Mouse (Mus musculus): ENCODE data around the gene Lpp. TPM values are rescaled to one million over a fixed set of nuclear protein-coding genes. Genes with fewer than 3 reads are reported as not detected.

The Lpp gene
- polyA plus RNA-seq, 1 experiment = 6.2 TPM

DNA sequence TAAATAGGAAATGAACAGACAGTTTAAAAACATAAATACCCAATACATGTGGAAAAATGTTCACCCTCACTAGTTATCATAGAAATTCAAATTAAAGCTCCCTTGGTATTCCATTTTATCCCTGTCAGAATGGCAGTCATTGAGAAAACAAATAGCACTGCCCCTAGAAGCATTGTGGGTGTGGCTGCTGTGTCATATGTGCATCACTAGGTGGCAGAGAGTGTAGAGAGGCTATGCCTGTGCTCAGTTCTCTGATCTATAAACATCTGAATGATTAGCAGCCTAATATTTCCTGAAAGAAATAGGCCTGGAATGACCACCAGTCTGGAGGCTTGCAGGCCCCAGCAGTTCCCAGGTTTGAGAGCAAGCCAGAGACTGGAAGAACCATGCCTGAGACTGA lies 490.7 kb downstream of the Lpp start:
- Histone ChIP-seq H3K27ac (ENCODE audit: control insufficient read depth, insufficient read depth, low read depth, low read length, poor library complexity) (no peak overlapping the region), H3K4me3 (replicated peaks; ENCODE audit: control insufficient read depth, low read depth, low read length) (no peak overlapping the region)
- no peak for TF ChIP-seq CTCF (IDR thresholded peaks at IDR 0.05; ENCODE audit: control insufficient read depth, insufficient read depth, low read length)
- no peak for TF ChIP-seq POLR2A (IDR thresholded peaks at IDR 0.05; ENCODE audit: borderline replicate concordance, control insufficient read depth, low read depth, low read length)

DNA sequence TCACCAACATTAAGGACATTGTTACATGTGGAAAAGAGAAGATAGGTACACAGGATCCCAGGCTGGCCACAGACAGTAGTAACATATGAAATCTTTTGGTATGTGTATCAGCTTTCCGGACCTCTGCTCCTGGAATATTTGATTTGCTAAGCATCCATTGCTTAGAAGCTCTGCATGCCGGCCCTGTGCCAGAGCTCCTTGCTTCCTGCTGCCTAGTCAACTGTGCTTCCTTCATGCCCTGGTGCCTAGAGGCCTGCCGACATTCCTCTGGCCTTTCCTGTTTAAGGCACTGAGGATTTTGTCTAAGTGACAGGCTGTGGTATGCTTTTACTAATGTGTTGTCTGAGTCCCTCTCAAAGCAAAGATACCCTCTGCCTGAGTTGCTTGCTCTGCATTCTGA lies 493.0 kb downstream of the Lpp start:
- Histone ChIP-seq H3K4me3 (replicated peaks; ENCODE audit: control insufficient read depth, low read depth, low read length) (no peak overlapping the region), H3K4me1 (ENCODE audit: control insufficient read depth, insufficient read depth, low read length) (no peaks in the 10 kb centered on the region), H3K27ac (ENCODE audit: control insufficient read depth, insufficient read depth, low read depth, low read length, poor library complexity) (no peak overlapping the region)
- TF ChIP-seq CTCF (IDR thresholded peaks at IDR 0.05; ENCODE audit: control insufficient read depth, insufficient read depth, low read length) (no peak), POLR2A (IDR thresholded peaks at IDR 0.05; ENCODE audit: borderline replicate concordance, control insufficient read depth, low read depth, low read length) (no peak)
- 76% methylated on average over 3 of the region's 3 CpGs for WGBS

More for the DNA sequence above, 490.7 kb downstream of the Lpp start:
- H3K4me1 ChIP-seq (ENCODE audit: control insufficient read depth, insufficient read depth, low read length) = no peaks in the 10 kb centered on the region

DNA sequence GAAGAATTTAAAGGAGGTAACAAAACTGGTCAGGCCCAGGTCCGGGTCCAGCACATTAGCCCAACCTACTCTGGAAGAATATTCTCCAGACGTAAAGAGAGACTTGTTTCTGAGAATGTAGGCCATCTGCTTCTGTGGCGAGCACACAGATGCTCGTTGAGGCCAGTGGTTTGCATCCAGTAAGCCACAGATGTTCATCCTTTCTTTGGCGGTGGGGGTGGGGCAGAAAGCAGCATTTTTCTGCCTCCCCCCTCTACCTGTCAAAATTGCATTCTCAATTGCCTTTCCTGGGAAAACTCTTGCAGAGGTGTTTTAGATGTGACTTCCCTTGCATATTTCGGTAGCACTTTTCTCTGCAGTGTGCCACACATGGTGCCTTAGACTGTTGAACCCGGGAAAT lies 493.6 kb downstream of the Lpp start:
- WGBS = 35% methylated on average over 7 of the region's 7 CpGs
- no peak overlapping the region for H3K27ac ChIP-seq (ENCODE audit: control insufficient read depth, insufficient read depth, low read depth, low read length, poor library complexity)
- no peak for TF ChIP-seq CTCF (IDR thresholded peaks at IDR 0.05; ENCODE audit: control insufficient read depth, insufficient read depth, low read length)
- TF ChIP-seq POLR2A (IDR thresholded peaks at IDR 0.05; ENCODE audit: borderline replicate concordance, control insufficient read depth, low read depth, low read length) = no peak

DNA sequence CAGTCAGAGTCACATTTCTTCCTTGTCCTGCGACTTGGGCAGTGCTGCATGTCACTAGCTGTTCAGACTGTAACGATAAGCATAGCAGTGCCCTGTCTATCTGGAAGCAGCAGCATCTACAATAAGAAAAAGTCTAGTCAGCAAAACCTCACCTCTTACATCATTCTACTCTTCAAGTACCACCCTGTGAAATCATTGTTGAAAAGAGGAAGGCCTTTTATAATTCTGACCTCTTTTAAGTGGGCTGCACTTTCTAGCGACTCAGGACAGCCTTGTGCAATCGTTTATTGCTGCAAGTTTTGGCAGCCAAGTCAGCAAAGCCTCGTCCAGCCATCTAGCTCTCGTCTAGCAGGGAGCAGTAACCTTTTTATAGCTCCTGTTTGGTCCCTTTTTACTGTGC lies 498.1 kb downstream of the Lpp start:
- WGBS = 32% methylated on average over 6 of the region's 6 CpGs
- TF ChIP-seq CTCF (IDR thresholded peaks at IDR 0.05; ENCODE audit: control insufficient read depth, insufficient read depth, low read length) (no peak), POLR2A (IDR thresholded peaks at IDR 0.05; ENCODE audit: borderline replicate concordance, control insufficient read depth, low read depth, low read length) (no peak)
- H3K4me3 ChIP-seq (replicated peaks; ENCODE audit: control insufficient read depth, low read depth, low read length) = no peak overlapping the region
- H3K27ac ChIP-seq (ENCODE audit: control insufficient read depth, insufficient read depth, low read depth, low read length, poor library complexity) = no peak overlapping the region
- no peaks in the 10 kb centered on the region for H3K4me1 ChIP-seq (ENCODE audit: control insufficient read depth, insufficient read depth, low read length)

More for the DNA sequence above, 493.6 kb downstream of the Lpp start:
- Histone ChIP-seq H3K4me1 (ENCODE audit: control insufficient read depth, insufficient read depth, low read length) (no peaks in the 10 kb centered on the region), H3K4me3 (replicated peaks; ENCODE audit: control insufficient read depth, low read depth, low read length) (no peak overlapping the region)

DNA sequence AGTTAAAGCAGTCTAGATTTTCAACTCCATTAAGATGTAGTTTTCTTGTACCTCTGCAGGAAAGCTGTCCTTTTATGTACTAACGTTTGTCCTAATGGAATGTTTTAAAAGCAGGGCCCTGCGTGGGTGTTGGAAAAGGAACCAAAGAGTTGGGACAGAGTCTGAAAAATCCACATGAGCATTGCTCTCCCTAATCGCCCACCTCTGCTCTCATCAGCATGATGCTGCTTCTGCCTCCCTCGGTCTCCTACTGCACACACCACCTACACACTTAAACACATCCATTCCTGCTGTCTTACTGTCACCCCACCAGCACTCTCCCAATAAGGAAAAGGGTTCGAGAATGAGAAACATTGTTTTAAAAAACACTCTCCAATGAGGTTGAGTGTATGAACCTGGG lies 501.9 kb downstream of the Lpp start:
- WGBS = 76% methylated on average over 5 of the region's 5 CpGs
- Histone ChIP-seq H3K27ac (ENCODE audit: control insufficient read depth, insufficient read depth, low read depth, low read length, poor library complexity) (no peak overlapping the region), H3K4me3 (replicated peaks; ENCODE audit: control insufficient read depth, low read depth, low read length) (no peak overlapping the region), H3K4me1 (ENCODE audit: control insufficient read depth, insufficient read depth, low read length) (no peaks in the 10 kb centered on the region)
- TF ChIP-seq CTCF (IDR thresholded peaks at IDR 0.05; ENCODE audit: control insufficient read depth, insufficient read depth, low read length) = no peak
- TF ChIP-seq POLR2A (IDR thresholded peaks at IDR 0.05; ENCODE audit: borderline replicate concordance, control insufficient read depth, low read depth, low read length) = no peak

DNA sequence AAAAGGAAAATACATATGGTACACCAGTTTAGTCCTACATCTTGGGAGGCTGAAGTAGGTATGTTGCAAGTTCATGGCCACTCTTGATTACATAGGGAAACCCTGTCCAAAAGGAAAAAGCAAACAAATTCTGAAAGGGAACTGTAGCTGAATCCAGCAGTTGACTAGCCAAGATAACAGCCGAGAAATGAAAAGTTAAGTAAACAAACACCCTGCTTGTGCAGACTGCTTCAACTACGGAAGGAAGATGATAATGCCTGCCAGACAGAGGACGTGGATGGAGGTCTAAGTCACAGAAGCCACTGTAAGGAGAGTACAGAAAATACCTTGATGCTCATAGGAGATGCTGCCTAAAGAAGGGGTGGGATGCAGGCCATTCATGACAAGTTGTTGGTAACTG lies 504.3 kb downstream of the Lpp start:
- H3K27ac ChIP-seq (ENCODE audit: control insufficient read depth, insufficient read depth, low read depth, low read length, poor library complexity) = no peak overlapping the region
- H3K4me3 ChIP-seq (replicated peaks; ENCODE audit: control insufficient read depth, low read depth, low read length) = no peak overlapping the region
- H3K4me1 ChIP-seq (ENCODE audit: control insufficient read depth, insufficient read depth, low read length) = no peaks in the 10 kb centered on the region
- no peak for TF ChIP-seq POLR2A (IDR thresholded peaks at IDR 0.05; ENCODE audit: borderline replicate concordance, control insufficient read depth, low read depth, low read length)
- TF ChIP-seq CTCF (IDR thresholded peaks at IDR 0.05; ENCODE audit: control insufficient read depth, insufficient read depth, low read length) = no peak
- 83% methylated on average over 3 of the region's 3 CpGs for WGBS

DNA sequence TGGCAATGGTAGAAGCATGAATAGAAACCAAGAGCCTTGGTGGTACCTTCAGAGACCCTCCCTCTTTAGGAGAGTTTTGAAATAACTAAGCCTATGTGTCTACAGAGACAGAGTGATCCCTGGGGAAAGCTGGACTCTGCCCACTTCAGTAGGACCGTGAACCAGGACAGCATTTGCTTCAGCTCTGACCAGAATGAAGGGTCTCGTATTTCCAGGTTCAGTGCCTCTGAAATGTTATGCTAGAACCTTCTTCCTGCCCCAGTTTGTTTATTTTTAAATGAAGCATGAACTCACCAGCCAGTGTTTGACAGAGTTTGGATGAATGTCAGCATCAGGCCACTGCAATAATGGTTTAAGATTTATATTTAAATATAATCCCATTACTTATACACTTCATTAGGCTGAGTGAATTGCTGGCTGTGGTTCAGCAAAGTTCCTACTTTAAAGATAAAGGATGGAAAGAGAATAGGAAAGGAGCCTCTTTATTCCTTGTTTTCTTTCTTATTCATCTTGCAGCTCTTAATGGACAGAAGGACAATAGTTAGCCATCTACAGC lies 507.0 kb downstream of the Lpp start:
- TF ChIP-seq POLR2A (IDR thresholded peaks at IDR 0.05; ENCODE audit: borderline replicate concordance, control insufficient read depth, low read depth, low read length) (no peak), CTCF (IDR thresholded peaks at IDR 0.05; ENCODE audit: control insufficient read depth, insufficient read depth, low read length) (no peak)
- no peak overlapping the region for H3K4me3 ChIP-seq (replicated peaks; ENCODE audit: control insufficient read depth, low read depth, low read length)
- no peak overlapping the region for H3K27ac ChIP-seq (ENCODE audit: control insufficient read depth, insufficient read depth, low read depth, low read length, poor library complexity)
- 80% methylated on average over 2 of the region's 2 CpGs for WGBS
- no peaks in the 10 kb centered on the region for H3K4me1 ChIP-seq (ENCODE audit: control insufficient read depth, insufficient read depth, low read length)

DNA sequence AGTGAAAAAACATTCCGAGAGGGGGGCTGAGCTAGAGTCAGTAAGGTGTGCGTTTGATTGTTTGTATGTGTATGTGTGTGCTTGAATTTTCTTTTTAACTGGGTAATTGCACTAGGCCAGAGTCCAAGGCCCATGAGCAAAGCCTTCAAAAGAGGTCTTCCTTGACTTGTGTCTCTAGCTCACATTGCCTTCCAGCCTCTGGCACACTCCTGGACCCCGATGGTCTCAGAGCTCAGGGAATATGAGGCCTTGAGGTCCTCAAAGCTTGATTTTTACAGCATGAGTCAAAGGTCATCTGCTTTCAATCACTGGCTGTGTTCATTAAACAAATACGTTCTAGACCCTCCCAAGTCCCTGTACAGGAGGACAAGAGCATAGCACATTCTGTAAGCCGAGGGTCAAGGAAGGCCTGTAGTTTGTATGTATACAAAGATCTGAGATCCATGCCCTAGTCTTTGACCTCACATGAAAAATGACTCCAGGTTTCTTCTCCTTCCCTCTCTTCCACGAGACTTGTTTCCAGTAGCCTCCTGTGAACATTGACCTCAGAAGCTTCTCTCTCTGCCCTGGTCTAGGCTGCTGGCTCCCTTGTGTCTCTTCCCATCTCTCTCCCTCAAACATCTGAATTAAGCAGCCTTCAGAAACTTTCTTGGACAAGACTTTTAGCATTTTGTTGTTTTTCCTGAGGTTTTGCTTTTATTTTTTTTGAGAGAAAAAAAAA lies 508.0 kb downstream of the Lpp start:
- WGBS = 82% methylated on average over 6 of the region's 6 CpGs
- TF ChIP-seq CTCF (IDR thresholded peaks at IDR 0.05; ENCODE audit: control insufficient read depth, insufficient read depth, low read length) = no peak
- no peak for TF ChIP-seq POLR2A (IDR thresholded peaks at IDR 0.05; ENCODE audit: borderline replicate concordance, control insufficient read depth, low read depth, low read length)
- Histone ChIP-seq H3K4me3 (replicated peaks; ENCODE audit: control insufficient read depth, low read depth, low read length) (no peak overlapping the region), H3K4me1 (ENCODE audit: control insufficient read depth, insufficient read depth, low read length) (no peaks in the 10 kb centered on the region), H3K27ac (ENCODE audit: control insufficient read depth, insufficient read depth, low read depth, low read length, poor library complexity) (no peak overlapping the region)
